Mouse (Mus musculus): ENCODE results near the gene Iqsec3. TPM values are rescaled to one million over a fixed set of nuclear protein-coding genes. Genes with fewer than 3 reads are reported as not detected.

Iqsec3 gene
- polyA plus RNA-seq, 1 experiment: 75.7 TPM

DNA sequence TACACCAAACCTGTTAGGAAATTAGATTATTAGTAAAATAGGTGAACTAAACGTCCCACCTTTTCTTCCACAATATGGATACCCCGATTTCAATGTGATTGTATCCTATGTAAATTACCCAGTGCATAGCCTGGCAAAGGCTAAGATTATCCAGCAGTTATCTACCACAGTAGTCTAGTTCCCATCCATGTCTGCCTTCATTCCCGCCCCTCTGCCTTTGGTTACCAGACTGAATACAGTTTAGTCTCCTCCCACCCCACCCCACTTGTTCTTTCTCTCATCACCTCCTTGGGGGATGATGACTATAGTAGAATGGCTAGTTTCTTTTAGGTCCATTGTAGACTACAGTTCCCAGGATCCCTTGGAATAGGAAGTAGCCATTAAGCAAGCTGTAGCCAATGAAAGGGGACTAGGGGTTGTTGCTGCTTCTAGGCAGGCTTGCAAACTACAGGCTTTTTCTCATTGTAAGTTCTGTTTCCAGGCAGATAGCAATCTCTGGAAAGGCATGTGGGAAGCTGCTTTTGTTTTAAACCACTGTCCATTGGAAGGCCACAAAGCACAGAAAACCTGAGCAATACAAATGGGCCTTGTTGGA, 27.7 kb upstream of the Iqsec3 start:
- Histone ChIP-seq H3K27ac (ENCODE audit: insufficient read depth, low read length) (no peak overlapping the region), H3K4me1 (ENCODE audit: control insufficient read depth, insufficient read depth, low read length) (no peaks in the 10 kb centered on the region), H3K4me3 (ENCODE audit: insufficient read depth, low read length) (no peak overlapping the region)
- TF ChIP-seq CTCF (IDR thresholded peaks at IDR 0.05; ENCODE audit: extremely low read depth, insufficient read depth, low read length): no peak
- TF ChIP-seq POLR2A (IDR thresholded peaks at IDR 0.05; ENCODE audit: extremely low read depth, insufficient read depth, low read length): no peak

DNA sequence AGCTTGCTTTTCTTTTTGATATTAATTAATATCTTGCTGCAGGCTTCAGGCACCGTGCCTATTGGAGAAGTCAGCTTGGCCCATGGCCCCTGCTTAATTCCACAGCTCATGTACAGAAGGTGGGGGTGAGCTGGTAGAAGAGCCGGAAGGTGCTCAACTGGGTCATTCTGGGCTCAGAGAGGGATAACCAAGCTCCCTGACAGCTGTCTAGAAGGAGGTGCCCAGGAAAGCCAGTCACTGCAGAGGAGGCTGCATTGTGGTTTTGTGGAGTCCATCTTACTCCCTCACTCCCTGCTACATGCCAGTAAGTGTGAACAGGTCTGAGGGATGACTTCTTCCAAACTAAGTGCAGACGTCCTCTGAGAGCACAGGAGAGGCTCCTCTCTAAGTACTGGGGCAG, 26.4 kb upstream of the Iqsec3 start:
- no peaks in the 10 kb centered on the region for H3K4me1 ChIP-seq (ENCODE audit: control insufficient read depth, insufficient read depth, low read length)
- TF ChIP-seq POLR2A (IDR thresholded peaks at IDR 0.05; ENCODE audit: extremely low read depth, insufficient read depth, low read length) (no peak), CTCF (IDR thresholded peaks at IDR 0.05; ENCODE audit: extremely low read depth, insufficient read depth, low read length) (no peak)
- no peak overlapping the region for H3K4me3 ChIP-seq (ENCODE audit: insufficient read depth, low read length)
- H3K27ac ChIP-seq (ENCODE audit: insufficient read depth, low read length): no peak overlapping the region

DNA sequence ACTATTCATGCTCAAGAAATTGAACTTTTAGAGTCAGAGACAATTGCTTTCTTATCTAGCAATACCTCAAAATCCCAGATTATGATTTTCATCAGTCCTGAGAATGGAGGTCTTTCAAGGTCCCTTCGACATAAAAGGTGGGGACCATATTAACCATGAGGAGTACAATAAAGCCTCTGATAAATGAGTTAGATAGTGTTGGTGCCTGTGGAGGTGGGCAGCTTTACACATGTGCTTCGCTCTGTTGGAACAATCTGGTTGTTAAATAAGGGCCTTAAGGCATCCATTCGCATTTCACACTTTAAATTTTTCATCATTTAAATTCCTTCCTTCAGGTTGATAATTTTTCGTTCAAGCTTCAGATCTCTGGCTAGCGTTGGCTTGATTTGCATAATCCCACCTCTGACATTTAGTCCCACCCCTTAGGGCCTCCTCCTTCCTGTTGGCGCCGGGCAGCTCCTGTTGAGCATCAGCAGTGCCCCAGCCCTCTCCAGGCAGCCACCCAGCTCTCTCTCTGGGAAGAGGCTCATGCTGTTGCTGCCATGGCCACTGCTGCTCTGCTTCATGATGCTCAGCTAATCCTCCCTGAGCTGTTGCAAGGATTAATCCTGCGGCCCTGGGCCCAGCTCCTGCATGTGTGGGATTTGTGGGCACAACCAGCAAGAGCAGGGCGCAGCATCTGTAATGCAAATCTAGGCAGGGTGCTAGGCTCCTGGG, 25.5 kb upstream of the Iqsec3 start:
- Histone ChIP-seq H3K4me1 (ENCODE audit: control insufficient read depth, insufficient read depth, low read length) (no peaks in the 10 kb centered on the region), H3K27ac (ENCODE audit: insufficient read depth, low read length) (no peak overlapping the region), H3K4me3 (ENCODE audit: insufficient read depth, low read length) (no peak overlapping the region)
- no peak for TF ChIP-seq POLR2A (IDR thresholded peaks at IDR 0.05; ENCODE audit: extremely low read depth, insufficient read depth, low read length)
- TF ChIP-seq CTCF (IDR thresholded peaks at IDR 0.05; ENCODE audit: extremely low read depth, insufficient read depth, low read length): no peak

DNA sequence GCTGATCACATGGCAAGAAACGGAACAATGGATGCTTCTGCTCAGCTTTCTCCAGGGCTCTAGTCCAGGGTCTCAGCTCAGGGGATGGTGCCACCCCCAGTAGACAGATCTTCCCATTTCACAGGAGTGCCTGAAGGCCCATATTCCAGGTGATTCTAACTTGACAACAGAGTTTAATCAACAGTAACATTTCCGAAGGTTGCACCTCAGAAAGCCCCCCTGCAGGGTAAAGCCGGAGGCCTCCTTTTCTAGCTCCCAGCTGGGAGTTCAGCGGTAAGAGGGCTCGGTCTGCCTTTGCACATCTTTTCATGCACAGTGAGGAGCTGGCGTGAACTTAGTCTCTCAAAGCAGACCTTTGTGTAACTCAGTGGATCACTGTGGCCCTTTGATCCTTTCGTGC, 22.1 kb upstream of the Iqsec3 start:
- no peak overlapping the region for H3K27ac ChIP-seq (ENCODE audit: insufficient read depth, low read length)
- no peak overlapping the region for H3K4me3 ChIP-seq (ENCODE audit: insufficient read depth, low read length)
- TF ChIP-seq POLR2A (IDR thresholded peaks at IDR 0.05; ENCODE audit: extremely low read depth, insufficient read depth, low read length) (no peak), CTCF (IDR thresholded peaks at IDR 0.05; ENCODE audit: extremely low read depth, insufficient read depth, low read length) (no peak)
- no peaks in the 10 kb centered on the region for H3K4me1 ChIP-seq (ENCODE audit: control insufficient read depth, insufficient read depth, low read length)

DNA sequence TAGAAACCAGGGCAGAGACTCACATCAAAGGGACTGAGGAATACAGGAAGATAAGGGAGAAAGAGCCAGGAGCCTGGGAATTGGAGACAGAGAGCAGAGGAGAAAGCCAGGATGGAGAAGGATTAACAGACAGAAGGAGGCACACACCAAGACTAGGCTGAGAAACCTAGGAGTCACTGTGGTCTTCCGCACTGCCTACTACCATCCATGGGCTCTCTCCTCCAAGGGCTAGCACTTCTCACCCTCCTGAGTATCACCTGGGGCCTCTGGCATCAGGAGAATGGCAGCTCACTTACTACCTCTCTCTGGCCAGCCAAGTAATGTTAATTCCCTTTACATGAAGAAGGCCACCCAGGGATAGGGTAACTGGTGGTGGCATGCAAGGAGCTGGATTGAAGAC, 21.5 kb upstream of the Iqsec3 start:
- TF ChIP-seq POLR2A (IDR thresholded peaks at IDR 0.05; ENCODE audit: extremely low read depth, insufficient read depth, low read length): no peak
- no peak for TF ChIP-seq CTCF (IDR thresholded peaks at IDR 0.05; ENCODE audit: extremely low read depth, insufficient read depth, low read length)
- no peak overlapping the region for H3K4me3 ChIP-seq (ENCODE audit: insufficient read depth, low read length)
- no peaks in the 10 kb centered on the region for H3K4me1 ChIP-seq (ENCODE audit: control insufficient read depth, insufficient read depth, low read length)
- no peak overlapping the region for H3K27ac ChIP-seq (ENCODE audit: insufficient read depth, low read length)

DNA sequence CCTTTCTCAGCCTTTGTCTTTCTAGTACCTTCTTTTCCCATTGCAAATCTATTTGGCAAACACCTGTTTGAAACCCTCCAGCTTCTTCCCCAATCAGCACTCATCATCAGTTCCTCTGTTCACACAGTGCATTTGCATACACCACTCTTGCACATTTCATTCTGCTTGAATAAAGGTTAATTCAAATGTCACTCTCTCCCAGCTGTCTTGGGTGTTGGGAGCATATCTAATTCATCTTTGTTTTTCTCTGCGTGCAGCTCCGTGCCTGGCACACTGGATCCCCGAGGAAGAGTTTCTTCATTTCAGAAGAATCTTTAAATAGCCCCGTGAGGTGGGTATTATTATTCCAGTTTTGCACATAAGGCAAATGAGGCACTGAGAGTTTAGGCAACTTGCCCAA, 20.8 kb upstream of the Iqsec3 start:
- Histone ChIP-seq H3K4me1 (ENCODE audit: control insufficient read depth, insufficient read depth, low read length) (no peaks in the 10 kb centered on the region), H3K27ac (ENCODE audit: insufficient read depth, low read length) (no peak overlapping the region), H3K4me3 (ENCODE audit: insufficient read depth, low read length) (no peak overlapping the region)
- TF ChIP-seq POLR2A (IDR thresholded peaks at IDR 0.05; ENCODE audit: extremely low read depth, insufficient read depth, low read length) (no peak), CTCF (IDR thresholded peaks at IDR 0.05; ENCODE audit: extremely low read depth, insufficient read depth, low read length) (no peak)

DNA sequence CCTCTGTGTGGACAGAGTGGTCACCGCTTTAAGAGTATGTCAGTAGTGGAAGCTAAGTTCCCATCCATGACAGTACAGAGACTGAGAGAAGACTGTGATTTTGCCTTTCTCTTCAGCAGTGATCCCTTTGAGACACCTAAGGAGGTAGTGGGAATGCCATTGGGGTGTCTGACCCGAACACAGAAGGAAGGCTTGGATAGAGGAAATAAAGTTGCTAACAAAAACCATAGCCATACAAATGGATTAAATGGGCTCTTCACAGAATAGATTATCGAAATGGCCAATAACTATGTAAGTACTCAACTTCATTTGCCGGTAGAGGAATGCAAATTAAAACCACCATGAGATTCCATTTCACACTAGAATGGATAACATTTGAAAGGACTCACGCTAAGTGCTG, 17.9 kb upstream of the Iqsec3 start:
- Histone ChIP-seq H3K27ac (ENCODE audit: insufficient read depth, low read length) (no peak overlapping the region), H3K4me3 (ENCODE audit: insufficient read depth, low read length) (no peak overlapping the region), H3K4me1 (ENCODE audit: control insufficient read depth, insufficient read depth, low read length) (no peaks in the 10 kb centered on the region)
- no peak for TF ChIP-seq CTCF (IDR thresholded peaks at IDR 0.05; ENCODE audit: extremely low read depth, insufficient read depth, low read length)
- TF ChIP-seq POLR2A (IDR thresholded peaks at IDR 0.05; ENCODE audit: extremely low read depth, insufficient read depth, low read length): no peak

DNA sequence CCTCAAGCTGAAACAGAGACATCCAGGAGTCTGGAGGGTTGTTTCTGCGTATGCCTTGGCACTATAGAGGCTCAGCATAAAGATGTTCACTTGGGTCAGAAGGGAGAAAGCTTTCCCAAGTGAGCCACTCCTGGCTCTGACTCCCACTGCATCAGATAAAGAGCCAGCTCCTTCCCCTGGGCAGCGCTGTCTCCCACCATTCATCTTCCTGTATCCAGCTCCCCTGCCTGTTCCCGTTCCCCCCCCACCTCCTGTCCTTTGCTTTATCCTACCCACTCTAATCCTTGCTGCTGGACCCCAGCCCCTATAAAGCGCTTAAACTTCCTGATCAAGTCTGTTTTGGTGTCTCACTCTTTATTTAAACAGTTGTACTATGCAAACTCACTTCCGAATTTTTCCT, 1.2 kb downstream of the Iqsec3 start:
- peak overlapping the region; percentile 87 for H3K4me3 ChIP-seq (ENCODE audit: insufficient read depth, low read length)
- no peak for TF ChIP-seq CTCF (IDR thresholded peaks at IDR 0.05; ENCODE audit: extremely low read depth, insufficient read depth, low read length)
- TF ChIP-seq POLR2A (IDR thresholded peaks at IDR 0.05; ENCODE audit: extremely low read depth, insufficient read depth, low read length): no peak
- H3K4me1 ChIP-seq (ENCODE audit: control insufficient read depth, insufficient read depth, low read length): peaks cover 5% of the 10 kb centered on the region
- no peak overlapping the region for H3K27ac ChIP-seq (ENCODE audit: insufficient read depth, low read length)

DNA sequence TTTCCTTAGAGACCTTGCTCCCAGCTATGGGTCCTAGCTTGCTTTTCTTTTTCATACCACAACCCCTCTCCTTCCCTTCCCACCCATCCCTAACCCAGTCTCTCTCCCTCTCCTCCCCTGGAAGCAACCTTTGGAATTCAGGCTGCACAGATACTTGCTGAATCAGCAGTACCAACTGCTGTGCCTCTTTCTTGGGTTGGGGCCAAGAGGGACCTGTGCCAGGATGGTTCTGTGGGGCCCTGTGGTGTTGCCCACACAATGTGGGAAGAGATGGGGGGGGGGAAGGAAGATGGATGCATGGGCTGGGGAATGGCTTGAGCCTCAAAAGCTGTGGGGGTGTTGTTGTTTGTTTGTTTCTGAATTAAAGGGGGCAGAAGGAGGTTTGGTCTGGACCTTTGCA, 5.2 kb downstream of the Iqsec3 start:
- Histone ChIP-seq H3K4me3 (ENCODE audit: insufficient read depth, low read length) (no peak overlapping the region), H3K27ac (ENCODE audit: insufficient read depth, low read length) (no peak overlapping the region), H3K4me1 (ENCODE audit: control insufficient read depth, insufficient read depth, low read length) (peaks cover 7% of the 10 kb centered on the region)
- TF ChIP-seq CTCF (IDR thresholded peaks at IDR 0.05; ENCODE audit: extremely low read depth, insufficient read depth, low read length): no peak
- no peak for TF ChIP-seq POLR2A (IDR thresholded peaks at IDR 0.05; ENCODE audit: extremely low read depth, insufficient read depth, low read length)

DNA sequence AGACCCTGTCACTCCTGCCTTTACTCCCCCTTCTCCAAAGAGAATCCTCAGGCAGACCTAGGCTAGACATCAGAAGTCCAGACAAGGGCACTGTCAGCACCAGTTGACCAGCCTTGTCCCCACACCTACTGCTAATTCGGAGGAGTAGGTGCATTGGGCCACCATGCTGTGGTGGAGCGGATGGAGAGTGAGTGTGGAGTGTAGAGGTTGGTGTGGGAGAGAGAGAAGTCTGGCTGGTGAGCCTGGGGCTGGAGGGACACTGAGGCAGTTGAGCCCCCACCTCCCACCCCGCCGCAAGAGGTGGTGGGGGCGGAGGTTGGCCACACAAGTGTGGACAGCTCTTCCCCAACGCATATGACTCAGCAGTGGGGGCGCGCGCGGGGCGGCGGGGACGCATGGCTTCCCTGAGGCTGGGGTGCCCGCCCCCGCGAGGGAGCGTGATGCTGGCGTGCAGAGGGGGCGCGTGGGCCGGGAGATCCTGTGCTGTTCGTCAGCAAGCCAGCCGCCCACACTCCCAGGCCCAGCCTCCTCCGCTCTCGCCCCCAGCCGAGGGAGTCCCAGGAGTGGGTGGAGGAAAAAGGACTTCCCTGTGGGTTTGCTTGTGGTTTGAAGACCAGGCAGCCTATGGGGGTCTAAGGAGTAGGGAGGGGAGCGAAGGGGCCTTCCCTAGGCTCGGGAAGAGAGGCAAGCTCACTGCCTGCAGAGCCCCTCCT, 10.7 kb downstream of the Iqsec3 start:
- TF ChIP-seq CTCF (IDR thresholded peaks at IDR 0.05; ENCODE audit: extremely low read depth, insufficient read depth, low read length) (no peak), POLR2A (IDR thresholded peaks at IDR 0.05; ENCODE audit: extremely low read depth, insufficient read depth, low read length) (no peak)
- H3K27ac ChIP-seq (ENCODE audit: insufficient read depth, low read length): no peak overlapping the region
- peaks cover 4% of the 10 kb centered on the region for H3K4me1 ChIP-seq (ENCODE audit: control insufficient read depth, insufficient read depth, low read length)
- H3K4me3 ChIP-seq (ENCODE audit: insufficient read depth, low read length): no peak overlapping the region

Data from cortical plate, adult 2 months (tissue).